Mouse (Mus musculus) ovary, postnatal 14 days (tissue): ENCODE results near the gene Naa25.
A peak's percentile ranks its signal among the peaks of the same experiment; 100 is the strongest.

Source experiments
- DNase-seq: peaks from one replicate; pipeline ENCODE4 v3.0.0; 2022; ENCODE audit warnings: low spot score

Gene Naa25

GRCm38 (mm10) chr5:121452906-121453305 lies 55.2 kb downstream of the Naa25 start:
- no peak for DNase-seq

DNA sequence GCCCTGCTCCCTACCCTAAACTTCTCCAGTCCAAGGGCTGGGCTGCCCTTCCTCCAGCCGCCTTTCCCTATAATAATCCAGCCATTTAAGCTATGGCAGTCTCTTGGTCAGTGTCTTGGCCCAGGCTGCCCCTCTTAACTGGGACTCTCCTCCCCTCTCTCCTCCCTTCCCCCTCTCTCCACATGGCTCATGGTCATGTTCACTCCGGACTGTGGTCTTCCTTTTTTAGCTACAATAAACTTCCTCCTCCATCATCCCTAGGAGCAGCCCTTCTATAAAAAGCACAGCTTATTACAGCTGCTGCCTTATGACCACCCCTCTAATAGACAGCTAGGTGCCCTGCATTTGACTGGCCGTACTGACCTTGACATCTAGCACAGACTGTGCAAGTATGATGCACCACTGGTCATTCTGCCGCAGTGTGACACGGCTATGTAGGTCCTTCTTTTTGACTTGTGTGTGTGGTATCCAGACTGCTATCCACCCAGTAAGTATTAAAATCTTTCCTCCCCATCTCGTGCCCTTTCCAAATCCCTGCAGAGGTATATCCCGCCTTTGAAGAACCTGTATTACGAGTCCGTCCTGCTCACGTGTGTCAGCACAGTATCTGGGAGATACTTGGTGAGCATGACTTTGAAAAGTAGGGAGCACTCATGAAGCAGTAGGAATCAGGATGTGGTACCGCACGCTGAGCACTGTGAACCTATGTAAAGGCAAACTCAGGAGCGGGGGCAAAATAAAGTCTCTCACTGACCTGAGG lies 56.2 kb downstream of the Naa25 start:
- DNase-seq, result no peak

GRCm38 (mm10) chr5:121454503-121454782 lies 56.7 kb downstream of the Naa25 start:
- DNase-seq, result no peak

GRCm38 (mm10) chr5:121455510-121456265 lies 58.0 kb downstream of the Naa25 start:
- no peak for DNase-seq

- no peak for DNase-seq
Observed at GRCm38 (mm10) chr5:121461339-121462170, 63.8 kb downstream of the Naa25 start.

GRCm38 (mm10) chr5:121462171-121462502 lies 64.4 kb downstream of the Naa25 start:
- DNase-seq, result no peak

GRCm38 (mm10) chr5:121462967-121463366 lies 65.2 kb downstream of the Naa25 start:
- DNase-seq, result no peak

GRCm38 (mm10) chr5:121463601-121464250 lies 66.0 kb downstream of the Naa25 start:
- DNase-seq, result no peak

- no peak for DNase-seq
Observed at GRCm38 (mm10) chr5:121469566-121469965, 71.8 kb downstream of the Naa25 start.

- DNase-seq, result no peak
Observed at GRCm38 (mm10) chr5:121472411-121472810, 74.7 kb downstream of the Naa25 start.

DNA sequence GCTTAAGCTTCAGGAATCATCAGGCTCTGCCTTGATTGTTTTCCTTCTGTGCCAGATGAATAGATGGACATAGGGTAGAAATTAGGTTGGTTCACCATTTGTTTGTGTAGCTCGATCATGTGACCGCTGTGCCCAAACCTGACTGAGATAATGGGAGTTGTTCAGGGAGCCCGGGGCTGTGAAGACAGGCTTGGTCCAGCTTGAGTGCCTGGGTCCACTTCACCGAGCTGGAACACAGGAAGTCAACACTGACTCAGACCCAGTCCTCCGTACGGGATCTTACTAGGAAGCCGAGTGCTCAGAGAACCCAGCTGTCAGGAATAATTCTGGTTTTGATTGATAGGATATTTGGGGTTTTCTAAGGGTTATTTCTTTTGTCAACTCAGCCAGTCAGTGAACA lies 76.9 kb downstream of the Naa25 start:
- no peak for DNase-seq

GRCm38 (mm10) chr5:121476040-121476439 lies 78.3 kb downstream of the Naa25 start:
- no peak for DNase-seq

- DNase-seq, result peak; percentile 34
Observed at GRCm38 (mm10) chr5:121477680-121478079, 79.9 kb downstream of the Naa25 start.

DNA sequence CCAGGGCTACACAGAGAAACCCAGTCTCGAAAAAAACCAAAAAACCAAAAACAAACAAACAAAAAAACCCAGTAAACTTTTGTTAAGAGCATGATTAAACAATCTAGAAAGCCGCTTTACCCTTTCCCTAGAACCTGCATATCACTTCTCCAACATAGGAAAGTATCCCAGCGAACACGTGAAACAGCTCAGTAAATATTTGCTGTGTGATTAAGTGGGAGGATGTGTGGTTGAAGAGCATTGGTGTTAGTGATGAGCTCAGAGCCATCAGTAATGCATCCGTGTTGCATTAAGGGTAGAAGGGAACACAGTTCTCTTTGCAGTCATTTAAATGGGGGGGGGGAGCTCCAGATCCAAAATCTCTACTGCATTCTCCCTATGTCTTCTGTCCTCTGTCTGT lies 87.1 kb downstream of the Naa25 start:
- no peak for DNase-seq

- no peak for DNase-seq
Observed at GRCm38 (mm10) chr5:121493305-121493704, 95.6 kb downstream of the Naa25 start.
